Mouse (Mus musculus): Measurements from ENCODE around the gene Znrd1as. TPM values are rescaled to one million over a fixed set of nuclear protein-coding genes. Genes with fewer than 3 reads are reported as not detected.

The Znrd1as gene
- polyA plus RNA-seq, 1 experiment from 2014 or later = 10.3 TPM

- Histone ChIP-seq H3K27me3 (ENCODE audit: insufficient read depth, poor library complexity, severe bottlenecking) (peaks cover 32% of the 10 kb centered on the region), H3K4me3 (no peak overlapping the region), H3K4me1 (peaks cover 8% of the 10 kb centered on the region), H3K27ac (no peak overlapping the region), H3K36me3 (no peaks in the 10 kb centered on the region), H3K9me3 (no peaks in the 10 kb centered on the region)
- WGBS = 54% methylated on average over 3 of the region's 3 CpGs
- DNase-seq (ENCODE audit: low spot score) = no peak
These were observed 34.1 kb downstream of the Znrd1as start for GRCm38 (mm10) chr17:36992336-36993104.

GRCm38 (mm10) chr17:36993770-36994325 is 35.5 kb downstream of the Znrd1as start:
- Histone ChIP-seq H3K36me3 (no peaks in the 10 kb centered on the region), H3K4me1 (peaks cover 3% of the 10 kb centered on the region), H3K9me3 (no peaks in the 10 kb centered on the region), H3K4me3 (no peak overlapping the region), H3K27me3 (ENCODE audit: insufficient read depth, poor library complexity, severe bottlenecking) (peaks cover 19% of the 10 kb centered on the region), H3K27ac (no peak overlapping the region)
- 79% methylated on average over 4 of the region's 4 CpGs for WGBS
- no peak for DNase-seq (ENCODE audit: low spot score)

- Histone ChIP-seq H3K36me3 (no peaks in the 10 kb centered on the region), H3K4me3 (no peak overlapping the region), H3K27me3 (ENCODE audit: insufficient read depth, poor library complexity, severe bottlenecking) (peaks cover 12% of the 10 kb centered on the region), H3K27ac (no peak overlapping the region), H3K9me3 (no peaks in the 10 kb centered on the region), H3K4me1 (peaks cover 3% of the 10 kb centered on the region)
- 73% methylated on average over 2 of the region's 2 CpGs for WGBS
- DNase-seq (ENCODE audit: low spot score) = no peak
These were observed 36.1 kb downstream of the Znrd1as start for GRCm38 (mm10) chr17:36994528-36994927.

- Histone ChIP-seq H3K27me3 (ENCODE audit: insufficient read depth, poor library complexity, severe bottlenecking) (peaks cover 8% of the 10 kb centered on the region; the same call in 1 of the 2 replicates), H3K4me3 (no peak overlapping the region), H3K36me3 (no peaks in the 10 kb centered on the region), H3K9me3 (no peaks in the 10 kb centered on the region), H3K27ac (no peak overlapping the region), H3K4me1 (peaks cover 3% of the 10 kb centered on the region)
- 68% methylated on average over 3 of the region's 3 CpGs for WGBS
- no peak for DNase-seq (ENCODE audit: low spot score)
These were observed 37.1 kb downstream of the Znrd1as start for GRCm38 (mm10) chr17:36995448-36995847.

- 27% methylated on average over 7 of the region's 7 CpGs for WGBS
- no peaks in the 10 kb centered on the region for H3K9me3 ChIP-seq
These were observed 38.8 kb downstream of the Znrd1as start for GRCm38 (mm10) chr17:36997033-36997735.

GRCm38 (mm10) chr17:36998477-36998876 is 40.1 kb downstream of the Znrd1as start:
- no peaks in the 10 kb centered on the region for H3K27me3 ChIP-seq (ENCODE audit: insufficient read depth, poor library complexity, severe bottlenecking)
- 72% methylated on average over 2 of the region's 2 CpGs for WGBS
- H3K4me3 ChIP-seq = no peak overlapping the region
- DNase-seq (ENCODE audit: low spot score) = no peak
- no peak overlapping the region for H3K27ac ChIP-seq
- H3K36me3 ChIP-seq = no peaks in the 10 kb centered on the region
- no peaks in the 10 kb centered on the region for H3K9me3 ChIP-seq
- peaks cover 3% of the 10 kb centered on the region for H3K4me1 ChIP-seq

More at GRCm38 (mm10) chr17:36997033-36997735, 38.8 kb downstream of the Znrd1as start:
- Histone ChIP-seq H3K4me3 (no peak overlapping the region), H3K36me3 (no peaks in the 10 kb centered on the region), H3K4me1 (peaks cover 3% of the 10 kb centered on the region), H3K27ac (no peak overlapping the region), H3K27me3 (ENCODE audit: insufficient read depth, poor library complexity, severe bottlenecking) (no peaks in the 10 kb centered on the region)
- peak; percentile 84 for DNase-seq (ENCODE audit: low spot score)

GRCm38 (mm10) chr17:37000863-37001262 is 42.5 kb downstream of the Znrd1as start, which contains the start of gene Zfp57:
Gene Zfp57, plus strand, starts transcription at chr17:37001163.
- WGBS = 89% methylated on average over 7 of the region's 7 CpGs
- Histone ChIP-seq H3K27ac (peak within 1 kb of the TSS; percentile 96), H3K4me3 (peak within 1 kb of the TSS; percentile 84)

GRCm38 (mm10) chr17:37002364-37003330 is 44.3 kb downstream of the Znrd1as start:
- WGBS = under 1% methylated on average over 49 of the region's 49 CpGs
- DNase-seq (ENCODE audit: low spot score) = peak; percentile 92
- H3K27me3 ChIP-seq (ENCODE audit: insufficient read depth, poor library complexity, severe bottlenecking) = no peaks in the 10 kb centered on the region
- peak overlapping the region; percentile 96 for H3K27ac ChIP-seq
- H3K4me3 ChIP-seq = peak overlapping the region; percentile 84
- H3K9me3 ChIP-seq = no peaks in the 10 kb centered on the region
- H3K4me1 ChIP-seq = no peaks in the 10 kb centered on the region
- H3K36me3 ChIP-seq = peaks cover 29% of the 10 kb centered on the region

More at GRCm38 (mm10) chr17:37000863-37001262, 42.5 kb downstream of the Znrd1as start, which contains the start of gene Zfp57:
- H3K9me3 ChIP-seq = no peaks in the 10 kb centered on the region
- H3K27me3 ChIP-seq (ENCODE audit: insufficient read depth, poor library complexity, severe bottlenecking) = no peaks in the 10 kb centered on the region
- DNase-seq (ENCODE audit: low spot score) = no peak
- peaks cover 14% of the 10 kb centered on the region for H3K36me3 ChIP-seq
- peaks cover 3% of the 10 kb centered on the region for H3K4me1 ChIP-seq

GRCm38 (mm10) chr17:37003366-37003765 is 45.0 kb downstream of the Znrd1as start:
- Histone ChIP-seq H3K36me3 (peaks cover 36% of the 10 kb centered on the region), H3K27ac (peak overlapping the region; percentile 96), H3K4me1 (no peaks in the 10 kb centered on the region), H3K27me3 (ENCODE audit: insufficient read depth, poor library complexity, severe bottlenecking) (no peaks in the 10 kb centered on the region), H3K9me3 (no peaks in the 10 kb centered on the region), H3K4me3 (peak overlapping the region; percentile 84)
- 33% methylated on average over 4 of the region's 4 CpGs for WGBS
- no peak for DNase-seq (ENCODE audit: low spot score)

- Histone ChIP-seq H3K4me3 (no peak overlapping the region), H3K9me3 (no peaks in the 10 kb centered on the region), H3K27ac (no peak overlapping the region), H3K4me1 (no peaks in the 10 kb centered on the region), H3K36me3 (peaks cover 67% of the 10 kb centered on the region), H3K27me3 (ENCODE audit: insufficient read depth, poor library complexity, severe bottlenecking) (no peaks in the 10 kb centered on the region)
- no peak for DNase-seq (ENCODE audit: low spot score)
- WGBS = 86% methylated on average over 6 of the region's 6 CpGs
These were observed 49.8 kb downstream of the Znrd1as start for GRCm38 (mm10) chr17:37008161-37008560.

- H3K9me3 ChIP-seq = no peaks in the 10 kb centered on the region
- WGBS = 88% methylated on average over 17 of the region's 17 CpGs
- no peak for DNase-seq (ENCODE audit: low spot score)
- H3K4me3 ChIP-seq = no peak overlapping the region
- H3K36me3 ChIP-seq = peaks cover 66% of the 10 kb centered on the region
- H3K27ac ChIP-seq = no peak overlapping the region
- no peaks in the 10 kb centered on the region for H3K4me1 ChIP-seq
- H3K27me3 ChIP-seq (ENCODE audit: insufficient read depth, poor library complexity, severe bottlenecking) = no peaks in the 10 kb centered on the region
These were observed 51.2 kb downstream of the Znrd1as start for GRCm38 (mm10) chr17:37009460-37010042.

- Histone ChIP-seq H3K27ac (no peak overlapping the region), H3K9me3 (no peaks in the 10 kb centered on the region), H3K4me1 (no peaks in the 10 kb centered on the region), H3K27me3 (ENCODE audit: insufficient read depth, poor library complexity, severe bottlenecking) (no peaks in the 10 kb centered on the region), H3K36me3 (peaks cover 46% of the 10 kb centered on the region), H3K4me3 (no peak overlapping the region)
- WGBS = 70% methylated on average over 3 of the region's 3 CpGs
- no peak for DNase-seq (ENCODE audit: low spot score)
These were observed 53.3 kb downstream of the Znrd1as start for GRCm38 (mm10) chr17:37011719-37012118.

Measured in heart, embryonic 10.5 days (tissue).